Mouse (Mus musculus) cortical plate, adult 2 months (tissue): ENCODE data around the gene Irf2bp2.

ENCODE experiments used
- CTCF ChIP-seq: fragments of 200-500 bp; IDR thresholded peaks from 2 replicates; pipeline ENCODE4 v1.5.1; 2011; ENCODE audit warnings: mild to moderate bottlenecking, control low read depth, low read length; ENCODE audit not compliant: insufficient read depth; ENCODE audit errors: extremely low read depth
- POLR2A ChIP-seq: fragments of 200-500 bp; IDR thresholded peaks from 2 replicates; pipeline ENCODE4 v1.6.1; 2011; ENCODE audit warnings: mild to moderate bottlenecking, low read length, control low read depth; ENCODE audit not compliant: insufficient read depth; ENCODE audit errors: extremely low read depth

DNA sequence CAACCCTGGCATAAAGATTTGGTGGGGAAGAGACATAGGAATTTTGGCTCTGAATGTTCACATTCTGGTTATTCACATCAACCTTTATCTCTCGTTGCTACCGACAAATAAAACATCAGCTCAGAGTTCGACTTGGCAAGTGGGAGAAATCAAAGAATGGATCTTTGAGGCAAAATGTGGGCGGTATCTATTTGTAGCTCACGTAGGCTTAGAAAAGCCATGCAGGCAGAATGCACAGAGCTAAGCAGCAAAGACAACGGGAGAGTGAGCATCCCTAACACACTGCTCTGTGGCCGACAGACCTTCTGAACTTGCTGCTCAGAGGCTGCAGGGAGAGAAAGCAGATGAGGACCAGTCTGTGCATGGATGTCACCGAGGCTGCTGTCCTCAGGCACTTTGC lies 44.2 kb upstream of the Irf2bp2 start:
- TF ChIP-seq CTCF (no peak), POLR2A (peak; percentile 77)
